Mouse (Mus musculus) olfactory bulb, adult 2 months (tissue): ENCODE data around the gene 1700001C19Rik.

Experiments used
- CTCF ChIP-seq: fragments of 200-500 bp; IDR thresholded peaks from 2 replicates; pipeline ENCODE4 v1.5.1; 2012; ENCODE audit warnings: low read depth, mild to moderate bottlenecking, low read length, moderate library complexity; ENCODE audit not compliant: insufficient read depth
- POLR2A ChIP-seq: fragments of 200-500 bp; IDR thresholded peaks from 2 replicates; pipeline ENCODE4 v1.6.1; 2012; ENCODE audit warnings: mild to moderate bottlenecking, low read depth, low read length, moderate library complexity; ENCODE audit not compliant: insufficient read depth

GRCm38 (mm10) chr17:47475714-47476113 is 38.5 kb upstream of the 1700001C19Rik start:
- TF ChIP-seq POLR2A (no peak), CTCF (no peak)
